Mouse (Mus musculus): ENCODE data around the gene Cdk2ap2.
"Not testable (repeated sequence)": the region's sequence is repeated elsewhere in the genome, so short reads cannot be mapped to it uniquely, and the experiment has no call there.

Cdk2ap2 gene

DNA sequence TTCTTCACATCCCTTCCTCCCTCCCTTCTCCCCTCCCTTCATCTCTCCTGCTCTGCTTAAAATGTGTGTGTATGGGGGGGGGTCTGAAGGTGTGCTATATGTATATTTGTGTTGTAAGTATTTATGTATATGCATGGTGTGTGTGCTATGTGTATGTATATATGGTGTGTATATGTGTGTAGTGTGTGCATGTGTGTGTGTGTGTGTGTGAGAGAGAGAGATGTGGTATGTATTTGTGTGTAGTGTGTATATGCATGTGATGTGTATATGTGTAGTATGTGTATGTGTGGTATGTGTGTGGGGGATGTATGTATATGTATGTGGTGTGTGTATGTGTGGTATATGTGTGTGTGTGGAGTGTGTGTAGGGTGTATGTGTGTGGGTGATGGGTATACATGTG is 30.1 kb upstream of the Cdk2ap2 start:
- DNase-seq (ENCODE audit: low spot score in 2 of 2) = no peak

DNA sequence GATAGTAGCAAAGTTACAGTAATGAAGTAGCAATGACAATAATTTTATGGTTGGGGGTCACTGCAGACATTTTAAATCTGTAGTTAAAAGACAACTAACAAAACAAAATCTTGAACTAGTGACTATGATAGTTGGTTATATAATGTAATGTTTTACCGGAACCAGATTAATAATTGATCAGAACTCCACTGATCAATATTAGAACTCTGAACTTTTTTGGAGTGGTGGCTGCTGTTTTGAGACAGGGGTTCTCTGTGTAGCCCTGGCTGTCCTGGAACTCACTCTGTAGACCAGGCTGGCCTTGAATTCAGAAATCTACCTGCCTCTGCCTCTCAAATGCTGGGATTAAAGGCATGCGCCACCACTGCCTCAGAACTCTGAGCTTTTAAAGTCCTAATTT is 28.7 kb upstream of the Cdk2ap2 start:
- not testable (repeated sequence) for DNase-seq (ENCODE audit: low spot score in 2 of 2)

DNA sequence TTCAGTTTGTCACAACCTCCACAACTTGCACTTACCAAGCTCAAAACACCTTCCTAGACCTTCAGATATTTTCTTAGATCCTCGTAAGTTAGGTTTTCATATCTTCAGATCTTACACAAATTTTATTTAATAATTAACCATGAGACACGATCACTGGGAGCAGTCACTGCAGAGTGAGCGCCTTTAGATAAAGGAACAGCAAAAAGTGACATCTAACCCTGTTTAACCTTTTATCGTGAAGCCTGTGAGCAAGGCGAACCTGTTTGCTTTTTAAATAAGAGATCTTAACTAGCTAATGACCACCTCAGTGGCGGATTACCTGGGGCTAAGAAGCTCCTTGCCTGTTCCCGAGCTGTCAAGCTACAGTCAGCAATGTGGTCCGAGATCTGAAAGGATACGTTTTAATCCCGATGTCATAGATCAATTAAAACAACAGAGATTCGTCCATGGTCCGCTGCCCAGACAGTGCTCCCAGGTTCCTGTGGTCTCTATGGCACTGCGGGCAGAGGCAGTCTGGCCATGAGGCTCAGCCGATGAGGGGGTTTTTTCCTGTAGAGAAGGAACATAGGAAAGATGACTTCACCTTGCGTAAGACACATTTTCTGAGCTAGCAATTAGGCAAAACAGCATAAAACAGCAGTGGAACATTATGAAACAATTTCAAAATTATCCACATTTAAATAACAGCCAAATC is 28.1 kb upstream of the Cdk2ap2 start:
- DNase-seq (ENCODE audit: low spot score in 2 of 2) = no peak

DNA sequence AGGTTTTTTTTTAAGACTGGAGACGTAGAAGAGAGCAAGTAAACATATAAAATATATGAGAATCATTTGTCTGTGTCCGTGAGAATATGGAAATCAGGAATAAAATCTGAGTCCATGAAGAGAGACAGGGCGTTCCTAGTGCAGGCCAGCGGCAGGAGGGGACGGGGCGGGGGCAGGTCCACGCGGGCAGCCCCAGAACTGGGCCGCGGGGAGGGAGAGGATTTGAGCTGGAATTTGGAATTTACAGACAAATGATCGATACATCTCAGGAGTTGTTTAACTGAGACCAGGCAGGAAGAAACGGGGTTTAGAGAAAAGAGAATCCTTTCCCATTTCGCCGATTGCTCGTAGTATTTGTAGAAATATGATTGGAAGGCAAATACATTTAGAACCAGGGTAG is 26.7 kb upstream of the Cdk2ap2 start:
- no peak for DNase-seq (ENCODE audit: low spot score in 2 of 2)

DNA sequence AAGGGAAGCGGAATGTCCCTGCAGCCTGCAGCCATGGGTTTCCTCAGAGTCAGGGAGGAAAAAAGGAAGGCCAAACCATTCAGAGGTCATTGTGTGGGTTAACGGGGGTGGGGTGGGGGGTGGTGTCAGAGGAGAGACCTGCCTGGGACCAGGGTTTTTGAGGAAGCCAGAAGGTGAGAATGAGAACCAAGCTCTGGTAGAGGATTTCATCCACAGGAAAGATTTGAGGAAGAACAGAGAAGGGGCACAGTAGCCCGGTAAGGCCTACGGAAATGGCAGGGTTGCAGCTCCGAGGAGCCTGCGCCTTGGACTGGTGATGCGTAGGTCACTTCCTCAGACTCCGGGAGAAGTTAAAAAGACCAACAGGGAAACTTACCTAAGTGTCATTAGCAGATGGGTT is 26.2 kb upstream of the Cdk2ap2 start:
- no peak for DNase-seq (ENCODE audit: low spot score in 2 of 2)

DNA sequence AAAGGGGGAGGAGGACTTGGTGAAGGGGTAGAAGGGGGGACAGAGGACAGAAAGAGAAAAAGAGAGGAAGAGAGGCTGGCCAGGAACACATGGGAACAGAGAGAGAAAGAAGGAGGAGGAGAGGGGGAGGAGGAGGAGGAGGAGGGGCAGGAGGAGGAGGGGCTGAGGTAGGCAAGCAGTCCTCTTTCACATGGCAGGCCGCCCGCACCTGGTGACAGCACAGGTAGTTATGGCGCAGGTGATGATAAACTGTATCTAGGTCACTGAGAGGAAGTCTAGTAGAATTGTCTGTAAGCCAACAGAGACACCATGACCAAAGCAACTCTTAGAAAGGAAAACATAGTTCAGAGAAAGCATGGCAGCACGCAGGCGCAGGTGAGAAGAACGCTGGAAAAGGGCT is 25.6 kb upstream of the Cdk2ap2 start:
- DNase-seq (ENCODE audit: low spot score in 2 of 2) = no peak

DNA sequence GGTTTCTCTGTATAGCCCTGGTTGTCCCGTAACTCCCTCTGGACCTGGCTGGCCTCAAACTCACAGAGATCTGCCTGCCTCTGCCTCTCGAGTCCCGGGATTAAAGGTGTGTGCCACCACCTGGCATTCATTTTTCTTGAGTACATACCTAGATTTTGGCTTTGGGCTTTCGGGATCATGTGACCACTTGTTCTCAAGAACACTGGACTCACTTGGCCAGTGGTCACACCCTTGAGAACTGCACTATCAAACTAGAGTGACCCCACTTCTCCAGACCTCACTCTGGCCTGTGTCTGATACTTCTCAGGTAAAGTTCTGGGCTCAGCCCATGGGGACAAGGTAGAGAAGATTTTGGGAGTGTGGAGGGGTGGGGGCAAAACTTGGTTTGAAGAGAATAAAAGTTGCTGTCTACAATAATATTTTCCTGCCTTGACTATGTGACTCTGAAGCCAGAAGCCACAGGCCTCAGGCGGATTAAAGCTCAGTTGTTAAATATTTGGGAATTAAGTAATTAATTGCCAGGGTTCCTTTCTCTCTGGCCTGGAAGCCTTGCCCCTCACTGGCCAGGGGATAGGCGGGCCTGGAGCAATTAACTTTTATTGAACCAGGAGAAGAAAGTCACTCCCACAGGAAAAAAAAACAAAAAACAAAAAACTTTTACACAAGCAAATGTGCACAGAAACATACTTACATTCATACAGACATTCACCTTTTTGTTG is 24.1 kb upstream of the Cdk2ap2 start:
- DNase-seq (ENCODE audit: low spot score in 2 of 2) = no peak

DNA sequence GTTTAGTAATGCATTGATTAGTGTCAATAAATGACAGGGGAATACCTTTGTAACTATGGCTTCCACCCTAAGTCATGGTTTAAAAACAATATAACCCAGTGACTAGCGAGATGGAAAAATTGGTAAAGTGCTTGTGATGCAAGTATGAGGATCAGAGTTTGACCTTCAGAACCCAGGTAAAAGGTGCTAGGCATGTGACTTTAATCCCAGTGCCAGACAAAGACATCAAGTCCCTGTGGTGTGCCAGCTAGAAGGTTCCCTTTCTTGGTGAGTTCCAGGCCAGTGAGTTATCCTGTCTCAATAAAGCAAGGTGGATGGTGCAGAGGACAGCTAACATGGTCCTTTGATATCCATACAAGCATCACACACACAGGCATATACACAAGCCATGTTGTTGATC is 21.5 kb upstream of the Cdk2ap2 start:
- no peak for DNase-seq (ENCODE audit: low spot score in 2 of 2)

DNA sequence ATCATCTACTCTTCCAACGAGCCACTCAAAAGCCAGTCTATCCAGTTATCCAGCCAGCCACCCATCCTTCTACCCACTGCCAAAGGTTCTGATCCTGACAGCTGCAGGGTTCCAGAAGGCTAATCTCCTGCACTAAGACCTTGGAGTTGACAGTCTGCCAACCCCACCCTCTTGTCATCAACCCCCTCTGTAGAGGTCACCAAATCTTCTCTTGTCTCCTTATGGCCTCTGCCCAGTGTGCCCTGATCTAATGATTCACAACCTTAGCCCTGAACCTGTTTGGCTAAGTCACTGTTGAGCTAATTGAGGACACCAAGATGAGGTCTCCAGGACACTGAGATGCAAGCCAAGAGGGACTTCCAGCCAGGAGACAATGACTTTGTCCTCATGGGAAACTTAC is 17.4 kb upstream of the Cdk2ap2 start:
- DNase-seq (ENCODE audit: low spot score in 2 of 2) = peak in 1 of 2 experiments; percentile 67

DNA sequence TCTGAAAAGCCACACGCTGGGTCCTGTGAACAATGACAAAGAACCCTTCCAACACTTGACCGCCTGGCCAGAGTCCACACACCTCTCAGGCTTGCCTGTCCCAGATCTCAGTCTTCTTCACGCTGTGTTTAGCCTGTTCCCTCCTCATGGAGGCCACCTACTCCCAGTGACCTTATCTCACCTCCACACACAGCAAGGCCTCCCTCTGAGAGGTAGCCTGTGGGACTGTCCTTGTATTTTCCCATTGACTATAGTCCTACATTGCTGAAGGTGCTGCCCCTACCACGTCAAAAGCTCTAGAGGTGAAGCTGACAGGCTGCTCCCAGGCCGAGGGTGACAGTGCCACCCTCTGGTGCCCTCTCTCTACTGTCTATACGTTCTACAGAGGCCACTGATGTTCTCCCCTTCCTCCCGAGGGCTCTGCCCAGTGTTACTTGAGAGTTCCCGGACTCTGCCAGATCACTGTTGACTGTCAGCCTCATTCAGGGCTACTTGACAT is 16.4 kb upstream of the Cdk2ap2 start:
- DNase-seq (ENCODE audit: low spot score in 2 of 2) = peak; percentile 46 to 70

DNA sequence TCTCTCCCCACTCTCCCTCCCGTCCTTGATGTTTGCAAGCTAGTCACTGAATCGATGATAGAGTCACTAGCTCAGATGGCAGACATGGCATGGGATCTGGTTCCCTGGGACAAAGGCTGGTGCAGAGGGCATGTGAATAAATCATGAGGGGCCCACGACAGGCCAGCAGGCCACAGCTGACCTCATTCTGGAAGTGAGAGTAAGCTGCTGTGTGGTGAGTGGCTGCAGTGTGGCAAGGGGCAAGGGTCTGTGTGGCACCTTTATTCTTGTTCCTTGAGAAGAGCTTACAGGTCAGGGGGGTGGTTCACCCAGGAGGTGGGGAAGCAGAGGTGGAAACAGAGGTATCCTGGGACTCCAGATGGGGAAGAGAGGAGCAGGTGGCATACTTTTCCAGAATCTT is 15.6 kb upstream of the Cdk2ap2 start, which contains the start of gene Cabp2:
Gene Cabp2 (plus strand): TSS at position 185 of the 400 bp plus-strand sequence.
- DNase-seq (ENCODE audit: low spot score in 2 of 2) = peak; percentile 12 to 63

DNA sequence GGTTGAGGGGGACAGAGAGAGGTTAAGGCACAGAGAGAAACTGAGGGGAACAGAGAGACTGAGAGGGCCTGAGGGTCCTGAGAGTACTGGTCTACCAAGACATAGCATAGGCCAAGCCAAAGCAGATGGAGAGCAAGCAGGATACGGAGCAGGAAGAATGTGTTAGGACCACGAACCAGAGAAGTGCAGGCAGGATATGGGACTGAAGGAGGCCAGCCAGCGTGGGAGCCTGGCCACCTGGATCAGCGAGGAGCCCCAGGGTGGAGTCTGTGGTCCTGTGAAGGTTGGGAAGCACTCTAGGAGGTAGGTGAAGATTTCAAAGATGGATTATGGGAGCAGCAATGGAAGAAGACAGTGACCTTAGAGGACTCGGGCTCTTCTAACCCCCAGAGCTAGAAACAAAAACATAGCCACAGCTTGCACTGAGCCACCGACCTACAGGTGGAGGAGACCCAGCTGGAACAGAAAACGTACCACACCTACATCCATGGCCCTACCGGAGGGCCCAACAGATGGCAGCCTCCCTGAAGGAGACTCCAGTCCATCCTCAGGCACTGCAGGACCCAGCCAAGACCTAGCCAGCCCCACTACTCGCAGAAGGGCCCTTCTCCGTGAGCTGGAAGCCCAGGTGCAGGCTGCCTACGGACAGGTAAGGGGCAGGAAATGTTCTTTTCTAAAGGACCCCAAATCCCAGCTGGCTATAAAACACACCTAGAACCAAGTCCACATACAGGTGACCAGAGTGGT is 14.6 kb upstream of the Cdk2ap2 start:
- peak in 1 of 2 experiments; percentile 58 for DNase-seq (ENCODE audit: low spot score in 2 of 2)

DNA sequence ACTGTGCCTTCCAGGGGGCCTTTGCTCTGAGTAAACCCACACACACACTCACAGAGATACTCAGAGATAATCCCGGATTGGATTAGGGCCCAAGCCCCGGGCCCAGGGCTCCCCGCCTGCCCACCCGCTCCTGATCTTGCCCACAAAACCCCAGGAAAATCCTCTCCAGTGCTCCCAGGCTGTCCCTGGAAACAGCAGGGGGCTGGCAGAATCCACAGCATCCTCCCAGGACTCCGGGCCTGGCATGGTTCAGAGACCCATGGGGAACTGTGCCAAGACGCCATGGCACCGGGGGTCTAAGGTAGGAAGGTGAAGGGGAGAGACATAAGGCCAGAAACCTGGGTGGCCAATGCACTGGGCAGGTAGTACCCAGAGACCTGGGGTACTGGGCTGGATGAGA is 13.7 kb upstream of the Cdk2ap2 start:
- no peak for DNase-seq (ENCODE audit: low spot score in 2 of 2)

DNA sequence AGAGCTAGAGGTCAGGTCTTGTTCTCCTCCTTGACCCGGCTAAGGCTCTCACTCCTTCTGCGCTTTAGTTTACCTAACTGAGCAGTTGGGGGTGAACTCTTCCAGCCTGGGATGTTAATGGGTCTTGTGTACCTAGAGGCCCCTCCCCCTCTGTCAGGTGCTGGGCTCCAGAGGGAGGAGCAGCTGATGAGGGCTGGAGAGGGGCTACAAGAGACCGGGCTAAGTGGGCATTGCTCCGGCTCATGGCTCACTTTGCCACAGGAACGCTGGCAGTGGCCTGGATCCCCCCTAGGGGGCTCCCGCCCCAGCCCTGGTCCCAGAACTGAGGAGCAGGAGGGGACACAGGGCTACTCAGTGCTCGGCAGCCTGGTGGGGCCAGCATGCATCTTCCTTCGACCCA is 13.2 kb upstream of the Cdk2ap2 start:
- DNase-seq (ENCODE audit: low spot score in 2 of 2) = peak in 1 of 2 experiments; percentile 13

DNA sequence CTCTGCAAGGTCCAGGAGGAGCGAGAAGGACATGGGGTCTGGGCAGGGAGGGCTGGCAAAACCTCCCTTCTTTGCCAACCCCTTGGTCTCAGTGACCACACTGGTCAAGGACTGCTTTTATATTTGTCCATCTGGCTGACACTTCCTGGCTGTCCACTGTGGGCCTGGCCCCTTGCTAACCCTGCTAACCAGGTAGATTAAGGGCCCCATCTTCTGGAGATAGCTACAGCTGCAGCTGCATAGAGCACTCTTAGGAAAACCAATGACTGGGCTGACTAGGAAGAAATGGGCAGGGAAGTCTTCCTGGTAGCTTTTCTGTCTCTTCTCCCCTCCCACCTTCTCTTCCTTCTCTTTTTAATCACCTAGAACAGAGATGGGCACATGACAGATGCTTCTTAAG is 12.0 kb upstream of the Cdk2ap2 start:
- DNase-seq (ENCODE audit: low spot score in 2 of 2) = no peak

DNA sequence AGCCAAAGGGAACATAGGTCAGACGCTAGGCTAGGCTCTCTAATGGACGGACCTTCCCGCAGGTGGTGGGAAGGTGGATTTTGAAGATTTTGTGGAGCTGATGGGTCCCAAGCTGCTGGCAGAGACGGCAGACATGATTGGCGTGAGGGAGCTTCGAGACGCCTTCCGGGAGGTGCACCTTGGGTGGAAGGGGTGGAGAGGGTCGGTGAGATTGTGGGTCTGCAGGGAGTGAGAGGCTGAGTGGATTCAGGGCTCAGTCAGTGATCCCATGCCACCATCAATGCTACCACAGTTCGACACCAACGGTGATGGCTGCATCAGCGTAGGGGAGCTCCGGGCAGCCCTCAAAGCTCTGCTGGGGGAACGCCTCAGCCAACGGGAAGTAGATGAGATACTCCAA is 10.8 kb upstream of the Cdk2ap2 start:
- DNase-seq (ENCODE audit: low spot score in 2 of 2) = no peak

DNA sequence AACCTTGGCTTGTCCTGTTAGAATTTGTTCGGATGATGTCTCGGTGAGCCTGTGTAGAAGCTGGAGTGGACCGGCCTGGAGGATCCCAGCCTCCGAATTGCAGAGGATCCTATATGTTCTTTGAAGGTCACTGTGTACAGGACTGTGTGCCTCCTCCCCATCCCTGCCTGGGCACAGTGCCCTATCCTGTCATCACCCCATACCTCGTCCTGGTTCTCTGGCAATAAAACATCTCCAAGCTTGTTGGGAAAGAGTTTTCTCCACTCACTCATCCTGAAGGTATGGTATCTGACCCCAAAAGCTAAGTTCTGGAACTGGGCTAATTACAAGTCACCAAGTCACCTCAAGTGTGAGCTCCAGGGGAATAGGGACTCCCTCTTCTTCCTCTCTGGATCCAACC is 9.9 kb upstream of the Cdk2ap2 start:
- no peak for DNase-seq (ENCODE audit: low spot score in 2 of 2)

DNA sequence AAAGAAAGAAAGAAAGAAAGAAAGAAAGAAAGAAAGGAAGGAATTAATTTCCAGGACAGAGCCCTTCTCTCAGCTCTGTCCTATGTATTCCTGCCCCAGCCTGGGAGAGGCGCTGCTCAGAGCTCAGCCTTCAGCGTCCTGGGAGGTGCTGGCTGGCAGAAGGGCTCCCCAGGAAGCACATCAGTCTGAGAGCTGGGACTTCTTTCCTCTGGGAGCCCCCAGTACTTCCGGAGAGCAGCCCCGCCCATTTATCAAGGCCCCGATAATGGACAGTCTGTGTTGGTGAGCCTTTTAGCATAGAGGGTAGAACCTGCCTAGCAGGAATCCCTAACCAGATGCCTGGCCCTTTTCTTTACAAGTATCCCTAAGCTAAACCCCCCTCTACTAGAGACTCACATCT is 8.8 kb upstream of the Cdk2ap2 start:
- DNase-seq (ENCODE audit: low spot score in 2 of 2) = no peak

DNA sequence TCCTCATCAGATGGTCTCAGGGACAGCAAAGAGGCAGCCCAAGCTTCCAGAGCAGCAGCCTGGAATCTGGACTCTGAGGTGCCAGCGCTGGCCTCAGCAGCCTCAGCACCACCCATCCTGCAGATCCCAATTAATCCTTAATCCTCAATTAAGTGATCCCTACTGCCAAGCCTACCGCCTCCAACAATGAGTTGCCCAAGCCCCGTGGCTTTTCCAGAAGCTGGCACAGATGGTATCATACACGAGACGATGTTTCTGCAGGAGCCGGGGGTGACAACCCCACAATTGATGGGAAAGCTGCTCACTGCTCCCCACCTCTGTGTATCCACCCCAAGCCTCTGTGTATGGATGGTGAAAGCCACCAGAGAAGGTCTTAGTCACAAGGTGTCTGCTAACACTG is 7.9 kb upstream of the Cdk2ap2 start:
- DNase-seq (ENCODE audit: low spot score in 2 of 2) = no peak

DNA sequence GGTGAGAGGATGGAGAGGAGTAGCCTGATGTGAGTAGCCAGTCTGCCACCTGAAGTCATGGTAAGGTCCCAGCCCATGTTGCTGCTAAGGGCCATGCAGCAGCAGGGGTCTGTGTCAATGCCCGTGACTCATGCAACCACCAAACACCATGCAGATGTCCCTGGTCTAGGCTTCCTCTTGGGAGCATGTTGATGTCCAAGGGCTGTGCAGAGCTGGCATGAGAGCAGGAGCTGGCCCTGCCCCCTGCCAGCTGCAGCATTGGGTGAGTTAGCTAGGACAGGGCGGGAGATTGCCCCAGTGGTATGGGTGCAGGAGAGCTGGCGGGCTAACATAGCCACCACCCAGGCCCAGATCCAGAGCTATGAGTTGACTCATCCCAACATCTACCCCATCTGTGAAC is 6.5 kb upstream of the Cdk2ap2 start:
- DNase-seq (ENCODE audit: low spot score in 2 of 2) = no peak

DNA sequence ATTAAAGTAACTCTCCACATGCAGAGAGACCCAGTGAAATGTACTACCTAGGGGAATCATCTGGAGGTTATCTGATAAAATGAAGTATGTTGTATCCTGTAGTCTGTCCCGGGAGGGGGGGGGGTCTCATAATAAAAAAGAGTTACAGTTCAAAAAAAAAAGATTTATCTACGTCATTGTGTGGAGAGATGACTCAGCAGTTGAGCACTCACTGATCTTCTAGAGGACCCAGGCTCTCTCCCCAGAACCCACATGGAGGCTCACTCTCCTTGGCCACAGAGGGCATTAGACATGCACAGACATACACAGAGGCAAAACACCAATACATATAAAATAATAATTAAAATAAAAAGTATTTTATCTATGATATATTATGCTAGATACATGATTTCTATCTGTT is 5.6 kb upstream of the Cdk2ap2 start:
- DNase-seq (ENCODE audit: low spot score in 2 of 2) = no peak

DNA sequence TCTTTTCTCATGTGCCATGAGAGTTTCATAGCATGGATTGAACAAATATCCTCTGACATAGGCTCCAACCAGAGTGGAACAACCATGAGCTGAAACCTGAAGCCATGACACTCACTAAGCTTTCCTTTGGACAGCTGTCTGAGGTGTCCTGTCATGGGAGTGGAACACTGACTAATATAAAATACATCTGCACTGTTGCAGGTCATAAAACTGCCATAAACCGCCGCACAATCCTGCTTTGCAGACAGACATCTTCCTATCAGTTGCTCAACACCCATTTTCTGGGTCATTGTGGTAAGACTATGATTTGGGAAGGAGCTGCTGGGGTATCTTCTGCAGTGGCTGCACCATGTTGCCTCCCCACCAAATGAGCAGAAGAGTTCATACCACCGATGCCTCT is 4.2 kb upstream of the Cdk2ap2 start:
- no peak for DNase-seq (ENCODE audit: low spot score in 2 of 2)

DNA sequence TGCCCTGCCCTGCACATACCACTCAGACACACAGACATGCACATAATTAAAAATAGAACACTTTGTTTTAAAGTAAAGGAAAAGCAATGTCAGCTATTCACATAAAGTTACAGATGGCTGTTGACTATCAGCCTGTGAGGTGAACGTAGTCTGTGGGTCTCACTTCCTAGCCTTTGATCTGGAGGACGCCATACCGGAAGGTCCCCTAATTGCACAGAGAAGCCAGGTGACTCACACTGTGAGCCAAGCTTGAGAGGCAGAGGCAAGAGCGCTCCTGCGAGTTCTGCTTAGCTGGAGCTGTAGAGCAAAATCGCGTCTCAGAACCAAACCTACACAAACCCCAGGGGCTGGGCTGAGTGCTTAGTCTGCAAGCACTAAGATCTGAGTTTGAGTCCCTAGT is 3.2 kb upstream of the Cdk2ap2 start:
- no peak for DNase-seq (ENCODE audit: low spot score in 2 of 2)
